23 mouse cellular contexts compared by ENCODE assay signal in the genomic region with DNA sequence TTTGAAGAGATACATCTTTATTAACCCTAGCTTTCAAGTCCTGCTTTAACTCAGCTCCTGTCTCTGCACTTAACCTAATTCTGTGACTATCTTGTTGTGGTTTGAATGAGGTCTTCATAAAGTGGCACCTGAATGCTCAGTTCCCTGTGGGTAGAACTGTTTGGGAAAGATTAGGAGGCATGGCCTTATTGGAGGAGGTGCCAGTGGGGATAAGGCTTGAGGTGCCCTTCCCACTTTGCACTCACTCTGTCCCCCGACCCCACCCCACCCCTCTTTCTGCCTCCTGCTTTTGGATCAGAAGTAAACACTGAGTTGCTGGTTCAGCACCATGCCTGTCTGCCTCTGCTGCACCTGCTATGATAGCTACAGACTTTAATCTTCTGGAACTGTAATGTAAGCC.
"Had no signal": no experiment of that assay in that cellular context is flagged by ENCODE, and none has a peak within 500 bp of the region (broad histone marks: within the 10 kb centered on the region; RNA-seq: fewer than 3 reads in every experiment).

No protein-coding gene starts in this region.

- H3K36me3 ChIP-seq: midbrain, embryonic 15.5 days had no signal

- H3K4me1 ChIP-seq: intestine, embryonic 15.5 days; lung, embryonic 15.5 days; midbrain, embryonic 12.5 days; midbrain, embryonic 15.5 days; neural tube, embryonic 12.5 days; neural tube, embryonic 15.5 days; stomach, embryonic 15.5 days had no signal

- H3K9ac ChIP-seq: intestine, embryonic 15.5 days; lung, embryonic 15.5 days; midbrain, embryonic 12.5 days; midbrain, embryonic 15.5 days; neural tube, embryonic 12.5 days; neural tube, embryonic 15.5 days; stomach, embryonic 15.5 days had no signal

- H3K4me2 ChIP-seq: intestine, embryonic 15.5 days; lung, embryonic 15.5 days; midbrain, embryonic 12.5 days; midbrain, embryonic 15.5 days; neural tube, embryonic 12.5 days; neural tube, embryonic 15.5 days; stomach, embryonic 15.5 days had no signal

- H3K4me3 ChIP-seq: intestine, embryonic 15.5 days; left cerebral cortex, adult 2 months; lung, embryonic 15.5 days; midbrain, embryonic 12.5 days; midbrain, embryonic 15.5 days; neural tube, embryonic 12.5 days; neural tube, embryonic 15.5 days; stomach, embryonic 15.5 days had no signal

- H3K27me3 ChIP-seq: intestine, embryonic 15.5 days; lung, embryonic 15.5 days; midbrain, embryonic 12.5 days; midbrain, embryonic 15.5 days; neural tube, embryonic 12.5 days; neural tube, embryonic 15.5 days; stomach, embryonic 15.5 days had no signal

- DNase-seq: kidney, adult 18-20 months; kidney, adult 9 months; kidney, postnatal 14 days; kidney, postnatal 4 days; layer of hippocampus, adult 9-11 months; layer of hippocampus, postnatal 36 days; lung, adult 18-20 months; lung, postnatal 10 days; lung, postnatal 36 days; right cerebral cortex, adult 18-20 months; right cerebral cortex, postnatal 14 days; spleen, adult 18-20 months; thymus, adult 2 months; thymus, postnatal 14 days; thymus, postnatal 4 days had no signal

- ATAC-seq: intestine, embryonic 15.5 days; midbrain, embryonic 15.5 days had no signal

- H3K9me3 ChIP-seq: intestine, embryonic 15.5 days; lung, embryonic 15.5 days; midbrain, embryonic 12.5 days; midbrain, embryonic 15.5 days; neural tube, embryonic 12.5 days; neural tube, embryonic 15.5 days; stomach, embryonic 15.5 days had no signal

- H3K27ac ChIP-seq: intestine, embryonic 15.5 days; left cerebral cortex, adult 2 months; lung, embryonic 15.5 days; midbrain, embryonic 12.5 days; midbrain, embryonic 15.5 days; neural tube, embryonic 12.5 days; neural tube, embryonic 15.5 days; stomach, embryonic 15.5 days had no signal
